Mouse (Mus musculus): ENCODE measurements at regions not wholly inside any gene's neighbourhood (a gene's known extent, or its start where the extent isn't known, plus 50 kb on each side); places are given as distances from the start of the nearest gene placed in this dataset.
A peak's percentile ranks its signal among the peaks of the same experiment; 100 is the strongest.

- no peak for DNase-seq (ENCODE audit: low read depth)
Measured at GRCm38 (mm10) chr6:82860485-82860884, 79.1 kb downstream of the Sema4f start.

- no peak for DNase-seq (ENCODE audit: low read depth)
Measured at GRCm38 (mm10) chr6:82856218-82856617, 82.0 kb upstream of the Hk2 start.

GRCm38 (mm10) chr6:82855401-82855800 lies 81.1 kb upstream of the Hk2 start:
- DNase-seq (ENCODE audit: low read depth) = no peak

GRCm38 (mm10) chr6:82854780-82855179 lies 80.5 kb upstream of the Hk2 start:
- DNase-seq (ENCODE audit: low read depth) = no peak

GRCm38 (mm10) chr6:82854338-82854737 lies 80.1 kb upstream of the Hk2 start:
- DNase-seq (ENCODE audit: low read depth) = no peak

GRCm38 (mm10) chr6:82853076-82853475 lies 78.8 kb upstream of the Hk2 start:
- no peak for DNase-seq (ENCODE audit: low read depth)

- no peak for DNase-seq (ENCODE audit: low read depth)
Measured at GRCm38 (mm10) chr6:82850556-82850955, 76.3 kb upstream of the Hk2 start.

GRCm38 (mm10) chr6:82847598-82847997 lies 73.3 kb upstream of the Hk2 start:
- no peak for DNase-seq (ENCODE audit: low read depth)

GRCm38 (mm10) chr6:82846587-82847150 lies 72.4 kb upstream of the Hk2 start:
- no peak for DNase-seq (ENCODE audit: low read depth)

GRCm38 (mm10) chr6:82844432-82844831 lies 70.2 kb upstream of the Hk2 start:
- peak; percentile 20 for DNase-seq (ENCODE audit: low read depth)

GRCm38 (mm10) chr6:82843881-82844280 lies 69.6 kb upstream of the Hk2 start:
- DNase-seq (ENCODE audit: low read depth) = no peak

- DNase-seq (ENCODE audit: low read depth) = no peak
Measured at GRCm38 (mm10) chr6:82837246-82837645, 63.0 kb upstream of the Hk2 start.

- DNase-seq (ENCODE audit: low read depth) = no peak
Measured at GRCm38 (mm10) chr6:82835222-82836064, 61.2 kb upstream of the Hk2 start.

- DNase-seq (ENCODE audit: low read depth) = no peak
Measured at GRCm38 (mm10) chr6:82833867-82834266, 59.6 kb upstream of the Hk2 start.

- no peak for DNase-seq (ENCODE audit: low read depth)
Measured at GRCm38 (mm10) chr6:82831211-82831610, 57.0 kb upstream of the Hk2 start.

- DNase-seq (ENCODE audit: low read depth) = no peak
Measured at GRCm38 (mm10) chr6:82824684-82825083, 50.4 kb upstream of the Hk2 start.

- peak; percentile 8 for DNase-seq (ENCODE audit: low read depth)
Measured at GRCm38 (mm10) chr6:82824240-82824639, 50.0 kb upstream of the Hk2 start.

Data from naive thymus-derived CD4-positive, alpha-beta T cell, adult 2 months (primary cell).